Mouse (Mus musculus) cerebellum, postnatal 14 days (tissue): ENCODE results near the gene Nrsn2.
"Not testable (repeated sequence)": the region's sequence is repeated elsewhere in the genome, so short reads cannot be mapped to it uniquely, and the experiment has no call there.

Experiments used
- DNase-seq, 2 experiments: peaks; one replicate each; pipeline ENCODE4 v3.0.0; 2021; ENCODE audit warnings: mixed read lengths in 2 of 2

Nrsn2 gene

DNA sequence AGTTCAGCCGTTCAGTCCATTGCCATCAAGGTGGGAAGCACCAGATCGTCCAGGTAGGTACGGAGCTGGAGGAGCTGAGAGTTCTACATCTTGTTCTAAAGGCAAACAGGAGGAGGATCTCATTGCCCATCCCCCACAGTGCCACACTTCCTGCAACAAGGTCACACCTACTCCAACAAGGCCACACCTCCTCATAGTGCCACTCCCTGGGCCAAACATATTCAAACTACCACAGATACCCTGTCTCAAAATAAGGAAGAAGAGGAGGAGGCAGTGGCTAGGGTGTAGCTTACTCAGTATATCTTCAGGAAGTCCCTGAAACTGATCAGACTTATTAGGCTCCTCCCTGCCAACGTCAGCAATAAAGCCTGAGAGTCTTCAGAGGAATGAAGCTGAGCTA is 7.8 kb upstream of the Nrsn2 start:
- no peak for DNase-seq

- peak; percentile 67 to 77 for DNase-seq
Measured at GRCm38 (mm10) chr2:152375652-152376344, 640 bp downstream of the Nrsn2 start.

DNA sequence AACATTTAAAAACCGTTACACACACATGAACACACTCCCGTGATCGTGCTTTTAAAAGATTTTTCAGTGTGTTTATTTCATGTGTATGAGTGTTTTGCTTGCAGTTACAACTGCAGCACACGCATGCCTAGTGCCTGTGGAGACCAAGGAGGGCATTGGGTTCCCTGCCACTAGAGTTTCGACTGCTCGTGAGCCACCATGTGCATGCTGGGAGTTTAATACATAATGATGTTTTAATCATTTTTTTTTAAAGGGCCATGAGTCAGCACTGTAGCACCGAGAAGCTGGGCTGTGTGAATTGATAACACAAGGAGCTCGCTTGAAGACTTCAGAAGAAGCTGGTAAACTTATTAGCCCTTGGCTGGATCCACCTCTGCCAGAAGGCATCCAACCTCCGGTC is 2.9 kb downstream of the Nrsn2 start:
- no peak for DNase-seq

GRCm38 (mm10) chr2:152372661-152373060 is 3.8 kb downstream of the Nrsn2 start:
- no peak for DNase-seq

DNA sequence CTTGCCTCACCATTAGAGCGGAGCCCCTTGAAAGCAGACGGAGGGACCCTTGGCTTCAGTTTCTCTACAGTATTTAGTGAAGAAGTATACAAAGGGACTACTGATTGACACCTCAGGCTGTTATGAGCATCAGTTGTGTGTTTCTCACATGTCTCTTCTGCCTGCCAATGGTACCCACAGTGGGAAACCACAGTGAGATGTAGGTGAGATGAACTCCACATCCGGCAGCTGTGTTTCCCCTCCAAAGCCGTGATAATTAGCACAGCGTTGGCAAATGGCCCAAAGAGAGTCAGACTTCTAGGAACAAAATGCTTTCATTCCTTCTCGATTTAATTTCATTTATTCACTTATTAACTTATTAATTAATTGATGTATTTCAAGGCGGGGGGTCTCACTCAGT is 4.3 kb downstream of the Nrsn2 start:
- DNase-seq = no peak

DNA sequence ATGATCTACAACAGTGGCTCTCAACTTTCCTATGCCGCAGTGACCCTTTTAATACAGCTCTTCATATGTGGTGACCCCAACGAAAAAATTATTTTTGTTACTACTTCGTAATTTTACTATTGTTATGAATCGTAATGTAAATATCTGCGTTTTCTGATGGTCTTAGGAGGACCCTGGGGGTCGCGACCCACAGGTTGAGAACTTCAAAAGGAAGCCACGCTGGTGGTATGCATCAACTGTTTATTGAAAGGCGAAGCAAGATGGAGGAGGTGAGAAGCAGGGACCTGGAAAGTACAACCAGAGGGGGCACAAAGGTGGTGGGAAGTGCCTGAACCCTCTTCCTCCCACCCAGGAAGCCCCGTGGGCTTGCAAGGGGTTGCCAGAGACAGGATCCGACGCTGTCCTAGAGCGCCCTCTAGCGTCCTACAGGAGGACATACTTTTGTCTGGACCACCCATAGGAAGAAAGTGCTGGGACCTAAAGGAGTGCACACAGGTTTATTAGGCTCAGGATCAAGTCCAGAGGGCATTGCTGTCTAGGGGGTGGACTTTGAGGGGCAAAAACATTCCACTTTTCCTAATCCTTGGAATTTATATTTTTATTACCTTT is 7.8 kb downstream of the Nrsn2 start:
- DNase-seq = peak; percentile 78 to 81

GRCm38 (mm10) chr2:152367917-152368316 is 8.5 kb downstream of the Nrsn2 start:
- DNase-seq = no peak

- peak; percentile 85 to 90 for DNase-seq
Measured at GRCm38 (mm10) chr2:152363245-152364147, 12.9 kb downstream of the Nrsn2 start.

- no peak for DNase-seq
Measured at GRCm38 (mm10) chr2:152361193-152361592, 15.2 kb downstream of the Nrsn2 start.

DNA sequence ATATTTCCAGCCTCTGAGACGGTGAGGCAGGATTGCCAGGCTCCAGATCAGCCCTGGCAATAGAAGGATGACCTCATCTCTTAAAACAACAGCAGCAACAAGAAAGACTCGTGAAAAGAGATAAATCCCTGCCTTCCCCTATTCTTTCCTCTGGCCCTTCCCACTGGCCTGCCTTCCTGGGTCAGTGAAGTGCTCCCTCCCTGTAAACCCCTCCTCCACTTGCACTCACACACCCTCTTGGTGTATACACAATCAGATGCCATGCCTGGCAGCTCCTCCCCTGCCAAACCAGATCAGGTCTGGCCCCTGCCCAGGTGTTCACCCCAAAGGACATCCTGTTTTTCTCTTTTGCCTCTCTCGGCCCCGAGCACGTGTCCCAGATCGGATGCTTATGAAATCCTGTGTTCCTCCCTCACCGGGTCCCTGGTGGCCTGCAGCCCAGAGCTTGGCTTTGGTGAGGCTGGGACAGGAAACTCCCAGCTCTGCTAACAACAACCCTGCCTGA is 16.1 kb downstream of the Nrsn2 start:
- no peak for DNase-seq

DNA sequence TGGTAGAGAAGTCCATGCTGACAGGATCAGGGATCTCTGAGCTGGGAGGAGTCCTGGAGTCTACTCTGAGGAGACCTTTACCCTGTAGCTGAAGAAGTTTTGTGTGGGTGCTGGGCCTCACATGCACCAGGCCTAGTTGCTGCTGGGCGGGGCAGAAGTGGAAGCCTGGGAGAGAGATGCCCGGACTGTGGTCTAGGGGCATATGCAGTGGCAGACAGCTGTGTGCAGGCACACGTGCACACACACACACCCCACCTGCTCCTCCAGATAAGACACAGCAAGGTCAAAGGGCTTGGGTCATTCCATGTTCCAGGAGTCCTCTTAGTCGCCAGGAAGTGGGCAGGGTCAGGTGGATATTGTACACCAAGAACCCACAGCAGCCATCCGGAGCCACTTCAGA is 16.8 kb downstream of the Nrsn2 start:
- DNase-seq = no peak

DNA sequence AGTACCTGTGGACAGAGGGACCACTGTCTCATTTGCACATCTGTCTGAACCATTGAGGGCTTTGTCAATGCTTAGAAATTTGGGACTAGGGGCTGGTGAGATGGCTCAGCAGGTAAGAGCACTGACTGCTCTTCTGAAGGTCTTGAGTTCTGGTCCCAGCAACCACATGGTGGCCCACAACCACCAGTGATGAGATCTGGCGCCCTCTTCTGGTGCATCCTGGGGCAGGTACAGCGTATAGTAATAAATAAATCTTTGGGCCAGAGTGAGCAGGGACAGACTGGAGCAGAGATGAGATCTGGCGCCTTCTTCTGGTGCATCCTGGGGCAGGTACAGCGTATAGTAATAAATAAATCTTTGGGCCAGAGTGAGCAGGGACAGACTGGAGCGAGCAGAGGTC is 17.5 kb downstream of the Nrsn2 start:
- not testable (repeated sequence) for DNase-seq

- no peak for DNase-seq
Measured at GRCm38 (mm10) chr2:152357254-152357653, 19.2 kb downstream of the Nrsn2 start.

GRCm38 (mm10) chr2:152349842-152350540 is 26.4 kb downstream of the Nrsn2 start:
- DNase-seq = peak in 1 of 2 experiments; percentile 62

GRCm38 (mm10) chr2:152349205-152349604 is 27.2 kb downstream of the Nrsn2 start:
- no peak for DNase-seq

DNA sequence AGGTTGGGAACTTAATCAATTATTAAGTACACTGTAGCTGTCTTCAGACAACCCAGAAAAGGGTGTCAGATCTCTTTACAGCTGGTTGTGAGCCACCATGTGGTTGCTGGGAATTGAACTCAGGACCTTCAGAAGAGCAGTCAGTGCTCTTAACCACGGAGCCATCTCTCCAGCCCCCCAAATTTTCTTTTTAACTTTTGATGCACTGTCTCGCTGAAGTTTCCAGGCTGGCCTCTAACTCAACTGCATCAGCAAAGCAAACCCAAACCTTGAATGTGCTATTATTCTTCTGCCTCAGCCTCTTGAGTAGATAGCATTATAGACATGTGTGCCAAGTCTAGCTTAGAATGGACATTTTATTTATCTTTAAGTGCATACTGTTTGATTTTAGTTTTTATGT is 28.7 kb downstream of the Nrsn2 start:
- DNase-seq = no peak

GRCm38 (mm10) chr2:152346776-152347465 is 29.5 kb downstream of the Nrsn2 start:
- DNase-seq = no peak

- no peak for DNase-seq
Measured at GRCm38 (mm10) chr2:152345393-152345792, 31.0 kb downstream of the Nrsn2 start.

- DNase-seq = no peak
Measured at GRCm38 (mm10) chr2:152344909-152345308, 31.5 kb downstream of the Nrsn2 start.

GRCm38 (mm10) chr2:152344361-152344760 is 32.1 kb downstream of the Nrsn2 start:
- DNase-seq = no peak

DNA sequence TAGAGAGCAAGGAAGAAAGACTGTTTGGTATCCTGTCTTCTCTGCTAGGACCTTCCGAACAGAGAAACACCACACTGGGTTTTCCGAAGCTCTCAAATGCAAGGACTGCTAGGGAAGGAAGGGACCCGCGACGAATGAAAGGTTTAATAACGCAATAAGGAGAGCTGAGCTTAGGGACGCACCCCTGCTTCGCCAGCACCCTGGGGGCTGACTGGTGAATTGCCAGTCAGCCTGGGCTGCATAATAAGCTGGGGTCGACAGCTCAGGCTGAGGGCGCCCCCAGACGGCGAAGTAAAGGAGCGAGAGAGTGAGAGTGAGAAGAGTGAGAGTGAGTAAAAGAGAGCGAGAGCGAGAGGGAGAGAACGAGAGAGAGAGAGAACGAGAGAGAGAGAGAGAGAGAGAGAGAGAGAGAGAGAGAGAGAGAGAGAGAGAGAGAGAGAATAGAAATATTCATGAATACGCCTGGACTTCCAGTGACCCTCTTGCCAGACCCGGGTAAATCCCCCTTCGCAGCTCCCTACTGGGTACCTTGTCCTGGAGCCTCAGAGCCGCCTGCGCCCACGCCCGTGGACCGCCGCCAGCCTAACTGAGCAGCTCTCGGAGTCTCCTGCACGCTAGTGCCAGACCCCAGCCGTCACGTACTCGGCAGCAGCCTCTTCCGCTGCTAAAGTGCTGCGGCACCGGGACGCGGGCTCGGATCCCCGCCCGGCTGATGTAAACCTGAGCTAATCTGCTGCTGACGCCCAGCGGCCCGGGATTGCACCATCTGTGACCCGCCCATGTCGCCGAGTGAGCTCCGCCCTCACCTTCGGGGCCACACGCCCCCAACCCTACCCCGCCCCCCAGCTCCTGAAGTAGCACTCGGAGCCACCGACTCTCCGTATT is 32.9 kb downstream of the Nrsn2 start, which contains the start of gene Trib3:
TSS of gene Trib3 (minus strand) at position 704 of the 885 bp plus-strand sequence.
- peak; percentile 83 to 89 for DNase-seq
